Mouse (Mus musculus): ENCODE results near the gene Fzd1.

The Fzd1 gene

GRCm38 (mm10) chr5:4742722-4743121 lies 15.1 kb downstream of the Fzd1 start:
- no peak for DNase-seq

GRCm38 (mm10) chr5:4737013-4737412 lies 20.8 kb downstream of the Fzd1 start:
- no peak for DNase-seq

- no peak for DNase-seq
Observed at GRCm38 (mm10) chr5:4735461-4735860, 22.4 kb downstream of the Fzd1 start.

GRCm38 (mm10) chr5:4733239-4733638 lies 24.6 kb downstream of the Fzd1 start:
- DNase-seq = no peak

DNA sequence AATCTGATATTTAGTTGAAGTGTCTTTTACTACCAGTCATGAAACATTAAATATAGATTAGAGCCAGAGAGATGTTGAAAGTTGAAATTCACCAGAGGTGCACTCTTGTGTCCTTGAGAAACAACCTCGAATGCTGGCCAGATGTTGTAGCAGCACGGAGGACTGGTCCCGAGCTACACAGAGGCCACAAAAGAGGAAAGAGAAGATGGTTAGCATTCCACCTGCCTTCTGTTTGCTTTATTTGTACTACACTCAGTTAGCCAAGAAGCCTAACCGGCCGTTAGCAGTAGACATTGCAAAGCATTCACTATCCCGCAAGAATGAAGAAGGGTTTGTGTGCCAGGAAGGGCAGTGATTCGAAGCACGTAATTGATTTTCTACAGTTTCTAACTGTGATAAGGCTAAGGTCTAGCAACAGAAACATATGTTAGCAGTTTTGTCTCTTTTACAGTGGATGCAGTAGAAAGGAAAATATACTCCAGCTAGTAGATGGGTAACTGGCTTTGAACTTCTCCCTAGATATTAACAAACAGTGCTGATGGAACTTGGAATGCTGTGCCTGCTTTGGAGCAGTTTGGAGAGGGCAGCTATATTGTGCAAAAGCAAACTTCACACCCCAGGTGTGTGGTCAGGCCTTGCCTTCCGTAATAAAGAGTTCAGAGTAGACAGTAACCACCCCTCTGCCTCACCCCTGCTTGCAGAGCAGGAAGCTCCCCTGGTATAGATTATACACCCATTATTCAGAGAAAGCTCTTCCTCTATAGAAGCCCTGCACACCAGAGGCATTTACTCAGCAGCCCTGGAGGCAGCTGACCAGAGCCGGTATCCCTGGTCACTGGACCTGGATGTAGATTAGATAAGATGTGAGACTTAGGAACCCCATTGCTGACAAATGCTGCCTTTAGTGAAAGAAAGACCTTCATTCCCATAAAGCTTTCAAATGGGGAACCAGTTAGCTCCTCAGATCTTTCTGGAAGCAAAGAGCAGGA lies 25.3 kb downstream of the Fzd1 start:
- no peak for DNase-seq

GRCm38 (mm10) chr5:4731743-4732215 lies 26.1 kb downstream of the Fzd1 start:
- DNase-seq = no peak

DNA sequence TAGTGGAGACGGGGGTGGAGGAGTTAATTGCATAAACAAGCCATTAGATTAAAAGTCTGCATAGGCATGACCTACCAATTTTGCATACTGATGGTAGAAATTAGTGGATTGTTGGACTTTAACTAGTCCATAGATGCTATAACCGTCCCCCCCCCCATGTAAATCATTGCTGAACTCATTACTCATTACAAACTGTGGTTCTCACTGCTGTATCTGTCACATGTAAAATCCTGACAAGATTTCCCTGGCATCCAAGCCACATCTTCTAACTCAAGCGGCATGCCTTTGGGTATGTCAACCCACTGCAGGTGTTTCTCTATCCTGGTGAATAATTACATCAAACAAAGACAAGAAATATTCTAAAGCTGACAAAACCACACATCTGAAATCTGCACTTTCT lies 26.8 kb downstream of the Fzd1 start:
- DNase-seq = no peak

Data from cerebellum, adult 11 months (tissue).